Mouse (Mus musculus) G1E (cell line): ENCODE results near the gene Pigt.

Source experiments
- CTCF ChIP-seq: IDR thresholded peaks from 2 replicates; pipeline ENCODE4 v1.5.1; 2012; ENCODE audit warnings: low read depth, low read length, inconsistent platforms, mixed read lengths
- GATA1 ChIP-seq: IDR thresholded peaks from 2 replicates; pipeline ENCODE4 v1.6.1; 2012; ENCODE audit warnings: borderline replicate concordance, low read length, inconsistent platforms, mixed read lengths

DNA sequence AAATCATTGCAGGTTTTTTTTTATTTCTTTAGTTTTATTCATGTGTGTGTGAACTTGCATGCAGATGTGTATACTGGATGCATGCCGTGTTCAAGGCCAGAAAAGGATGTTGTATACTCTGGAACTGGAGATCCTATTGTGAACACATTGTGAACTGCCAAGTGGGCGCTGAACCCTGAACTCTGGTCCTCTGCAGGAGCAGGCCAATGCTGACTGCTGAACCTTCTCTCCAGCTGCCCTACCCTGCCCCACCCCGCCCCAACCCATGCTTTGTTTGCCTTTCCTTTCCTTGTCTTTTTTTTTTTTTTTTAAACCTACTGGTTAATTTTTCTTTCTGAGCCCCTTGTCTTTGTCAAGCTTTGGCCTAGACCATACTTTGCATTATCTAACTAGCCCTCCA, 17.6 kb downstream of the Pigt start:
- TF ChIP-seq CTCF (no peak), GATA1 (no peak)
